Comparison of ENCODE assay signal across 8 mouse cellular contexts in genomic region chr11:51289564-51290041, GRCm38 (mm10). TPM values are rescaled to one million over a fixed set of nuclear protein-coding genes. Genes with fewer than 3 reads are reported as not detected.
DNase-seq lines count a peak whose midpoint lies in the region; ATAC-seq lines count a peak whose summit lies in the region.

TSS of gene Col23a1 (plus strand) at chr11:51289920.

- H3K4me1 ChIP-seq in hindbrain, embryonic 12.5 days, result peaks cover 10% of the 10 kb centered on the region

- peaks cover 13% of the 10 kb centered on the region; the same call in 1 of the 2 replicates for H3K27me3 ChIP-seq in hindbrain, embryonic 12.5 days

- H3K27ac ChIP-seq in hindbrain, embryonic 12.5 days, result peak within 1 kb of the TSS; percentile 36; the same call in 1 of the 2 replicates

- H3K4me3 ChIP-seq in hindbrain, embryonic 12.5 days, result peak within 1 kb of the TSS; percentile 71

- H3K9me3 ChIP-seq in hindbrain, embryonic 12.5 days (replicated peaks), result no peaks in the 10 kb centered on the region

- peak; percentile 90 for DNase-seq in ZHBTc4 (ENCODE audit: low read depth, low spot score)
- DNase-seq in cerebellum, postnatal 14 days, result peak; percentile 80 to 83
- peak; percentile 61 to 64 for DNase-seq in frontal cortex, postnatal 25 days (ENCODE audit: low spot score in 2 of 2)
- peak; percentile 47 for DNase-seq in layer of hippocampus, adult 9-11 months
- DNase-seq in lung, postnatal 10 days, result peak; percentile 90
- peak; percentile 90 for DNase-seq in retina, embryonic 14.5 days (ENCODE audit: low spot score)
- DNase-seq in urinary bladder, adult 2 months (ENCODE audit: low spot score), result peak; percentile 32

- H3K36me3 ChIP-seq in hindbrain, embryonic 12.5 days, result peaks cover 1% of the 10 kb centered on the region; the same call in 1 of the 2 replicates

- WGBS in hindbrain, embryonic 12.5 days, result under 1% methylated on average over 38 of the region's 38 CpGs

- peak within 1 kb of the TSS; percentile 71 for H3K9ac ChIP-seq in hindbrain, embryonic 12.5 days

- H3K4me2 ChIP-seq in hindbrain, embryonic 12.5 days (replicated peaks), result peak within 1 kb of the TSS; percentile 82

- peak; percentile 87 for ATAC-seq in hindbrain, embryonic 12.5 days (ENCODE audit: low FRiP score)

RNA-seq across cellular contexts. Expression of gene Col23a1, which starts in this region (rescaled TPM):
- 15.9 and 17.1 TPM in 2 replicates for polyA plus RNA-seq in hindbrain, embryonic 12.5 days (2016; fragmentation: Nextera tagmentation; extraction: Ambion mirVana)
- polyA plus RNA-seq in urinary bladder, adult 2 months (2012; rRNA removed), result 2.6 and 3.2 TPM in 2 replicates

Comparison
In these comparisons a context has a peak if more than half of its experiments do, and no peak if none do; other contexts are left out.
1. Peak in every context shown above with its lines: DNase-seq, ATAC-seq, H3K4me3 ChIP-seq and H3K27ac ChIP-seq.
2. DNase-seq: peak in every context shown above with its lines; median percentile 90 in ZHBTc4; 90 in lung, postnatal 10 days; 90 in retina, embryonic 14.5 days; 82 in cerebellum, postnatal 14 days; 62 in frontal cortex, postnatal 25 days; 47 in layer of hippocampus, adult 9-11 months; 32 in urinary bladder, adult 2 months.